Mouse (Mus musculus): ENCODE measurements around the gene Myl12a.

DNA sequence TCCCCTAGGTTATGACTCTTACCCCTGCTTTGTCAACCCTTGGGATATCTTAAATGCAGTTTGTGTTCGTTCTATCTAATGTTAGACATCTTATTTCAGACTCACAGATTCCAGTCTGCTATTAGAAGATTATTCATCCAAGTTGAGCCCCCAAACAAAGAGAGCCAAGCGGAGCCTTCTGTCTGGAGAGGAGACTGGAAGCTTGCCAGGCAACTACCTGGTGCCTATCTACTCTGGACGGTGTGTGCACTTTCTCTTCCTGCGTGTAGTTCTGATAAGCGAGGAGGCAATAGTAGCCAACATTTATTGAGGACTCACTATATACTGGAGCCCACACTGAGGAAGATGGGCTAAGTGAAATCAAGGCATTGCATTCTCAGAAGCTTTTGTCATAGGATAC, 31.8 kb upstream of the Myl12a start:
- TF ChIP-seq CTCF (IDR thresholded peaks at IDR 0.05; ENCODE audit: insufficient read depth, low read length) (no peak), POLR2A (IDR thresholded peaks at IDR 0.05; ENCODE audit: borderline replicate concordance, extremely low read depth, low read depth, low read length) (no peak)
